Mouse (Mus musculus) ES-E14 (cell line): ENCODE measurements around the gene Cdc40. TPM values are rescaled to one million over a fixed set of nuclear protein-coding genes. Genes with fewer than 3 reads are reported as not detected.

Source experiments
- DNase-seq: peaks from one replicate; pipeline ENCODE4 v3.0.0-alpha.2; 2013; ENCODE audit warnings: low read depth, low spot score
- H3K27ac ChIP-seq: 2 replicates; pipeline ENCODE4 v1.5.1; 2012; ENCODE audit warnings: low read depth, mild to moderate bottlenecking, low read length, moderate library complexity, mixed read lengths; ENCODE audit not compliant: poor library complexity, insufficient read depth, severe bottlenecking
- H3K36me3 ChIP-seq: 2 replicates; pipeline ENCODE4 v1.6.1; 2012; ENCODE audit warnings: mild to moderate bottlenecking, low read length, moderate library complexity, mixed read lengths; ENCODE audit not compliant: control insufficient read depth, poor library complexity, insufficient read depth, severe bottlenecking
- H3K4me1 ChIP-seq, 2 experiments: fragments of 150-350 bp in 1 of 2; sonication (generic) in 1 of 2; 2 replicates each; pipeline ENCODE4 v1.6.1; 2012; ENCODE audit warnings: low read length in 2 of 2, mild to moderate bottlenecking in 1 of 2, mixed read lengths in 1 of 2; ENCODE audit not compliant: control insufficient read depth in 2 of 2, insufficient read depth in 2 of 2, poor library complexity in 1 of 2
- H3K4me3 ChIP-seq, 2 experiments: fragments of 150-350 bp in 1 of 2; sonication (generic) in 1 of 2; 2 replicates each; pipeline ENCODE4 v1.5.1; 2012; ENCODE audit warnings: low read length in 2 of 2, low read depth in 1 of 2, mild to moderate bottlenecking in 1 of 2, mixed read lengths in 1 of 2; ENCODE audit not compliant: insufficient read depth in 1 of 2, poor library complexity in 1 of 2, severe bottlenecking in 1 of 2
- H3K9ac ChIP-seq: 2 replicates; pipeline ENCODE4 v1.6.1; 2012; ENCODE audit warnings: low read depth, mild to moderate bottlenecking, low read length, mixed read lengths; ENCODE audit not compliant: poor library complexity, insufficient read depth, severe bottlenecking
- H3K9me3 ChIP-seq: fragments of 150-350 bp; sonication (generic); 2 replicates; pipeline ENCODE4 v1.6.1; 2012; ENCODE audit warnings: low read depth, mild to moderate bottlenecking, low read length; ENCODE audit not compliant: control insufficient read depth, insufficient read depth
- CHD2 ChIP-seq: IDR thresholded peaks from 2 replicates; pipeline ENCODE4 v1.6.1; 2014; ENCODE audit warnings: mild to moderate bottlenecking, low read depth, low read length, inconsistent platforms
- HCFC1 ChIP-seq: IDR thresholded peaks from 2 replicates; pipeline ENCODE4 v1.6.1; 2012; ENCODE audit warnings: low read length, inconsistent platforms, borderline replicate concordance; ENCODE audit not compliant: insufficient read depth
- MAFK ChIP-seq: IDR thresholded peaks from 2 replicates; pipeline ENCODE4 v1.6.1; 2014; ENCODE audit warnings: mild to moderate bottlenecking, low read depth, low read length, inconsistent platforms; ENCODE audit not compliant: insufficient read depth
- ZC3H11A ChIP-seq: IDR thresholded peaks from 2 replicates; pipeline ENCODE4 v1.6.1; 2012; ENCODE audit warnings: low read depth, mild to moderate bottlenecking, inconsistent platforms, low read length, borderline replicate concordance
- ZNF384 ChIP-seq: IDR thresholded peaks from 2 replicates; pipeline ENCODE4 v1.6.1; 2012; ENCODE audit warnings: low read depth, low read length, inconsistent platforms
- in situ Hi-C, 2 experiments: fragments of 600-800 bp; cut with MboI; formaldehyde crosslinking; loops; one replicate each; pipeline ENCODE4 v1.15.1; 2025; ENCODE audit warnings: low sequenced_read_pairs in 2 of 2, inconsistent platforms in 1 of 2; ENCODE audit not compliant: unreplicated experiment in 2 of 2
- total RNA-seq: library from RNA; depleted of rRNA; stranded (reverse); fragments of 300-350 nt; gene quantifications from 2 replicates; pipeline ENCODE4 v1.2.3, GENCODE M21; 2012

Cdc40 gene
- total RNA-seq, 1 experiment, result 13.0 TPM

GRCm38 (mm10) chr10:40910811-40911210 lies 27.7 kb upstream of the Cdc40 start:
- Histone ChIP-seq H3K9ac (no peak overlapping the region), H3K27ac (no peak overlapping the region; the same call in 1 of the 2 replicates), H3K9me3 (no peaks in the 10 kb centered on the region), H3K4me3 (peak overlapping the region; percentile 23 to 49), H3K4me1 (peaks cover 0 to 4% of the 10 kb centered on the region in 2 experiments; a peak in 1 of 4 replicates), H3K36me3 (no peaks in the 10 kb centered on the region; the same call in 1 of the 2 replicates)
- in situ Hi-C loops, result no loop called here
- TF ChIP-seq ZC3H11A, result no peak
- no peak for TF ChIP-seq CHD2
- TF ChIP-seq ZNF384, result no peak
- TF ChIP-seq HCFC1, result no peak
- no peak for TF ChIP-seq MAFK
- DNase-seq, result peak; percentile 16

- Histone ChIP-seq H3K27ac (no peak overlapping the region), H3K9me3 (no peaks in the 10 kb centered on the region), H3K9ac (no peak overlapping the region), H3K36me3 (no peaks in the 10 kb centered on the region; the same call in 1 of the 2 replicates), H3K4me3 (no peak overlapping the region), H3K4me1 (peaks cover 0 to 4% of the 10 kb centered on the region in 2 experiments; a peak in 1 of 4 replicates)
- no peak for DNase-seq
- in situ Hi-C loops, result no loop called here
- TF ChIP-seq ZC3H11A (no peak), ZNF384 (no peak), HCFC1 (no peak)
Measured at GRCm38 (mm10) chr10:40908580-40908979, 25.5 kb upstream of the Cdc40 start.

GRCm38 (mm10) chr10:40906802-40907201 lies 23.7 kb upstream of the Cdc40 start:
- TF ChIP-seq MAFK (no peak), ZC3H11A (no peak), HCFC1 (no peak), ZNF384 (no peak), CHD2 (no peak)
- no peak for DNase-seq
- H3K4me1 ChIP-seq, result peaks cover 3 to 7% of the 10 kb centered on the region in 2 experiments; a peak in 1 of 4 replicates
- no peak overlapping the region for H3K4me3 ChIP-seq
- no peaks in the 10 kb centered on the region; the same call in 1 of the 2 replicates for H3K36me3 ChIP-seq
- in situ Hi-C loops, result no loop called here
- no peak overlapping the region for H3K9ac ChIP-seq
- H3K27ac ChIP-seq, result no peak overlapping the region
- no peaks in the 10 kb centered on the region for H3K9me3 ChIP-seq

GRCm38 (mm10) chr10:40906131-40906530 lies 23.0 kb upstream of the Cdc40 start:
- in situ Hi-C loops, result no loop called here

GRCm38 (mm10) chr10:40901786-40902185 lies 18.7 kb upstream of the Cdc40 start:
- Histone ChIP-seq H3K4me3 (no peak overlapping the region), H3K36me3 (no peaks in the 10 kb centered on the region), H3K27ac (no peak overlapping the region), H3K9ac (no peak overlapping the region), H3K4me1 (peaks cover 5 to 7% of the 10 kb centered on the region in 2 experiments; a peak in 2 of 4 replicates), H3K9me3 (no peaks in the 10 kb centered on the region)
- in situ Hi-C loops, result no loop called here
- DNase-seq, result no peak
- TF ChIP-seq MAFK (no peak), ZNF384 (no peak), HCFC1 (no peak), ZC3H11A (no peak), CHD2 (no peak)

More at GRCm38 (mm10) chr10:40906131-40906530, 23.0 kb upstream of the Cdc40 start:
- no peak overlapping the region for H3K4me3 ChIP-seq
- no peak overlapping the region for H3K9ac ChIP-seq
- H3K4me1 ChIP-seq, result peaks cover 3 to 5% of the 10 kb centered on the region in 2 experiments; a peak in 1 of 4 replicates
- no peak overlapping the region for H3K27ac ChIP-seq
- no peak for DNase-seq
- no peak for TF ChIP-seq ZC3H11A
- TF ChIP-seq HCFC1, result no peak
- no peak for TF ChIP-seq ZNF384
- TF ChIP-seq CHD2, result no peak
- TF ChIP-seq MAFK, result no peak
- H3K9me3 ChIP-seq, result no peaks in the 10 kb centered on the region
- H3K36me3 ChIP-seq, result no peaks in the 10 kb centered on the region
